Mouse (Mus musculus): ENCODE results near the gene Gm14403. TPM values are rescaled to one million over a fixed set of nuclear protein-coding genes. Genes with fewer than 3 reads are reported as not detected.
"Not testable (repeated sequence)": the region's sequence is repeated elsewhere in the genome, so short reads cannot be mapped to it uniquely, and the experiment has no call there.

Gene Gm14403
- polyA plus RNA-seq, 1 experiment from 2014 or later = 5.7 TPM

- not testable (repeated sequence) for H3K27me3 ChIP-seq (ENCODE audit: control insufficient read depth, insufficient read depth, low read length); DNase-seq (ENCODE audit: low spot score); H3K4me2 ChIP-seq (replicated peaks; ENCODE audit: low read depth, low read length); ATAC-seq (ENCODE audit: low FRiP score); H3K27ac ChIP-seq (ENCODE audit: low read depth, low read length); H3K9ac ChIP-seq (ENCODE audit: low read depth, low read length); H3K36me3 ChIP-seq (ENCODE audit: control insufficient read depth, insufficient read depth, low read length); H3K4me1 ChIP-seq (replicated peaks; ENCODE audit: control insufficient read depth, insufficient read depth, low read length); H3K9me3 ChIP-seq (ENCODE audit: control insufficient read depth, low read length); H3K4me3 ChIP-seq (ENCODE audit: low read depth, low read length)
- WGBS = 94% methylated on average over 3 of the region's 3 CpGs
Measured at GRCm38 (mm10) chr2:177511972-177512371, 14.0 kb downstream of the Gm14403 start.

GRCm38 (mm10) chr2:177513991-177514479, 16.0 kb downstream of the Gm14403 start:
- not testable (repeated sequence) for ATAC-seq (ENCODE audit: low FRiP score); H3K4me1 ChIP-seq (replicated peaks; ENCODE audit: control insufficient read depth, insufficient read depth, low read length); H3K9ac ChIP-seq (ENCODE audit: low read depth, low read length); H3K4me2 ChIP-seq (replicated peaks; ENCODE audit: low read depth, low read length); H3K27ac ChIP-seq (ENCODE audit: low read depth, low read length); H3K9me3 ChIP-seq (ENCODE audit: control insufficient read depth, low read length); H3K4me3 ChIP-seq (ENCODE audit: low read depth, low read length); DNase-seq (ENCODE audit: low spot score); H3K27me3 ChIP-seq (ENCODE audit: control insufficient read depth, insufficient read depth, low read length); H3K36me3 ChIP-seq (ENCODE audit: control insufficient read depth, insufficient read depth, low read length)
- 87% methylated on average over 4 of the region's 4 CpGs for WGBS

- not testable (repeated sequence) for H3K4me1 ChIP-seq (replicated peaks; ENCODE audit: control insufficient read depth, insufficient read depth, low read length); H3K36me3 ChIP-seq (ENCODE audit: control insufficient read depth, insufficient read depth, low read length); H3K9me3 ChIP-seq (ENCODE audit: control insufficient read depth, low read length); H3K4me3 ChIP-seq (ENCODE audit: low read depth, low read length); ATAC-seq (ENCODE audit: low FRiP score); H3K9ac ChIP-seq (ENCODE audit: low read depth, low read length); H3K27me3 ChIP-seq (ENCODE audit: control insufficient read depth, insufficient read depth, low read length); H3K4me2 ChIP-seq (replicated peaks; ENCODE audit: low read depth, low read length); H3K27ac ChIP-seq (ENCODE audit: low read depth, low read length); DNase-seq (ENCODE audit: low spot score)
- WGBS = 89% methylated on average over 9 of the region's 9 CpGs
Measured at GRCm38 (mm10) chr2:177517746-177518145, 19.7 kb downstream of the Gm14403 start.

GRCm38 (mm10) chr2:177518354-177518753, 20.3 kb downstream of the Gm14403 start:
- not testable (repeated sequence) for ATAC-seq (ENCODE audit: low FRiP score); H3K9me3 ChIP-seq (ENCODE audit: control insufficient read depth, low read length); H3K4me2 ChIP-seq (replicated peaks; ENCODE audit: low read depth, low read length); H3K27me3 ChIP-seq (ENCODE audit: control insufficient read depth, insufficient read depth, low read length); H3K4me1 ChIP-seq (replicated peaks; ENCODE audit: control insufficient read depth, insufficient read depth, low read length); H3K36me3 ChIP-seq (ENCODE audit: control insufficient read depth, insufficient read depth, low read length); H3K27ac ChIP-seq (ENCODE audit: low read depth, low read length); H3K4me3 ChIP-seq (ENCODE audit: low read depth, low read length); H3K9ac ChIP-seq (ENCODE audit: low read depth, low read length); DNase-seq (ENCODE audit: low spot score)
- 89% methylated on average over 7 of the region's 7 CpGs for WGBS

GRCm38 (mm10) chr2:177518960-177519359, 20.9 kb downstream of the Gm14403 start:
- WGBS = 74% methylated on average over 1 of the region's 1 CpGs
- H3K4me2 ChIP-seq (replicated peaks; ENCODE audit: low read depth, low read length) = not testable (repeated sequence)

GRCm38 (mm10) chr2:177520035-177520434, 22.0 kb downstream of the Gm14403 start:
- no peak for ATAC-seq (ENCODE audit: low FRiP score)
- H3K9me3 ChIP-seq (ENCODE audit: control insufficient read depth, low read length) = no peaks in the 10 kb centered on the region
- no peaks in the 10 kb centered on the region for H3K4me1 ChIP-seq (replicated peaks; ENCODE audit: control insufficient read depth, insufficient read depth, low read length)
- no peaks in the 10 kb centered on the region for H3K36me3 ChIP-seq (ENCODE audit: control insufficient read depth, insufficient read depth, low read length)
- DNase-seq (ENCODE audit: low spot score) = no peak
- H3K4me3 ChIP-seq (ENCODE audit: low read depth, low read length) = no peak overlapping the region
- WGBS = 84% methylated on average over 8 of the region's 8 CpGs
- no peaks in the 10 kb centered on the region for H3K27me3 ChIP-seq (ENCODE audit: control insufficient read depth, insufficient read depth, low read length)
- H3K27ac ChIP-seq (ENCODE audit: low read depth, low read length) = no peak overlapping the region
- no peak overlapping the region for H3K9ac ChIP-seq (ENCODE audit: low read depth, low read length)
- H3K4me2 ChIP-seq (replicated peaks; ENCODE audit: low read depth, low read length) = no peak overlapping the region

More at GRCm38 (mm10) chr2:177518960-177519359, 20.9 kb downstream of the Gm14403 start:
- not testable (repeated sequence) for H3K36me3 ChIP-seq (ENCODE audit: control insufficient read depth, insufficient read depth, low read length); H3K9me3 ChIP-seq (ENCODE audit: control insufficient read depth, low read length); H3K27me3 ChIP-seq (ENCODE audit: control insufficient read depth, insufficient read depth, low read length); DNase-seq (ENCODE audit: low spot score); H3K4me1 ChIP-seq (replicated peaks; ENCODE audit: control insufficient read depth, insufficient read depth, low read length); H3K9ac ChIP-seq (ENCODE audit: low read depth, low read length); ATAC-seq (ENCODE audit: low FRiP score); H3K4me3 ChIP-seq (ENCODE audit: low read depth, low read length); H3K27ac ChIP-seq (ENCODE audit: low read depth, low read length)

GRCm38 (mm10) chr2:177523061-177523460, 25.0 kb downstream of the Gm14403 start:
- Histone ChIP-seq H3K9ac (ENCODE audit: low read depth, low read length) (no peak overlapping the region), H3K36me3 (ENCODE audit: control insufficient read depth, insufficient read depth, low read length) (no peaks in the 10 kb centered on the region), H3K27me3 (ENCODE audit: control insufficient read depth, insufficient read depth, low read length) (no peaks in the 10 kb centered on the region), H3K27ac (ENCODE audit: low read depth, low read length) (no peak overlapping the region), H3K9me3 (ENCODE audit: control insufficient read depth, low read length) (no peaks in the 10 kb centered on the region), H3K4me1 (replicated peaks; ENCODE audit: control insufficient read depth, insufficient read depth, low read length) (no peaks in the 10 kb centered on the region), H3K4me3 (ENCODE audit: low read depth, low read length) (no peak overlapping the region), H3K4me2 (replicated peaks; ENCODE audit: low read depth, low read length) (no peak overlapping the region)
- DNase-seq (ENCODE audit: low spot score) = no peak
- ATAC-seq (ENCODE audit: low FRiP score) = no peak
- 94% methylated on average over 19 of the region's 20 CpGs for WGBS

GRCm38 (mm10) chr2:177523674-177524073, 25.7 kb downstream of the Gm14403 start:
- not testable (repeated sequence) for H3K27ac ChIP-seq (ENCODE audit: low read depth, low read length); DNase-seq (ENCODE audit: low spot score); H3K9ac ChIP-seq (ENCODE audit: low read depth, low read length); H3K4me1 ChIP-seq (replicated peaks; ENCODE audit: control insufficient read depth, insufficient read depth, low read length); H3K4me2 ChIP-seq (replicated peaks; ENCODE audit: low read depth, low read length); H3K27me3 ChIP-seq (ENCODE audit: control insufficient read depth, insufficient read depth, low read length); H3K9me3 ChIP-seq (ENCODE audit: control insufficient read depth, low read length); H3K36me3 ChIP-seq (ENCODE audit: control insufficient read depth, insufficient read depth, low read length); ATAC-seq (ENCODE audit: low FRiP score); H3K4me3 ChIP-seq (ENCODE audit: low read depth, low read length)
- WGBS = 92% methylated on average over 6 of the region's 6 CpGs

- not testable (repeated sequence) for H3K36me3 ChIP-seq (ENCODE audit: control insufficient read depth, insufficient read depth, low read length); H3K4me1 ChIP-seq (replicated peaks; ENCODE audit: control insufficient read depth, insufficient read depth, low read length); H3K4me3 ChIP-seq (ENCODE audit: low read depth, low read length); H3K27me3 ChIP-seq (ENCODE audit: control insufficient read depth, insufficient read depth, low read length); H3K9ac ChIP-seq (ENCODE audit: low read depth, low read length); DNase-seq (ENCODE audit: low spot score); H3K9me3 ChIP-seq (ENCODE audit: control insufficient read depth, low read length); H3K4me2 ChIP-seq (replicated peaks; ENCODE audit: low read depth, low read length); ATAC-seq (ENCODE audit: low FRiP score); H3K27ac ChIP-seq (ENCODE audit: low read depth, low read length)
- 92% methylated on average over 16 of the region's 16 CpGs for WGBS
Measured at GRCm38 (mm10) chr2:177524171-177524570, 26.2 kb downstream of the Gm14403 start.

Measured in hindbrain, embryonic 11.5 days (tissue).